Mouse (Mus musculus): ENCODE measurements around the gene Acer2. TPM values are rescaled to one million over a fixed set of nuclear protein-coding genes. Genes with fewer than 3 reads are reported as not detected.
"Not testable (repeated sequence)": the region's sequence is repeated elsewhere in the genome, so short reads cannot be mapped to it uniquely, and the experiment has no call there.

Gene Acer2
- total and polyA plus RNA-seq, 3 experiments: 0.35 to 0.84 TPM; not detected in 1

- no peak overlapping the region for H3K4me3 ChIP-seq (ENCODE audit: control insufficient read depth in 1 of 2, insufficient read depth in 1 of 2, low read depth in 2 of 2, low read length in 2 of 2)
- no peaks in the 10 kb centered on the region for H3K79me2 ChIP-seq (ENCODE audit: control insufficient read depth, insufficient read depth, low read length, poor library complexity)
- H3K4me1 ChIP-seq (ENCODE audit: control insufficient read depth in 1 of 2, insufficient read depth in 2 of 2, low read length in 2 of 2): no peaks in the 10 kb centered on the region
- H3K27ac ChIP-seq (ENCODE audit: control insufficient read depth, low read depth, low read length): no peak overlapping the region
- H3K9ac ChIP-seq (ENCODE audit: control insufficient read depth, low read depth, low read length, poor library complexity, severe bottlenecking): no peak overlapping the region
- H3K27me3 ChIP-seq (ENCODE audit: control insufficient read depth in 1 of 2, insufficient read depth in 2 of 2, low read length in 2 of 2): no peaks in the 10 kb centered on the region
- no peaks in the 10 kb centered on the region for H3K9me3 ChIP-seq (replicated peaks; ENCODE audit: insufficient read depth, low read length)
- no peak for TF ChIP-seq MAFK (IDR thresholded peaks at IDR 0.05; ENCODE audit: borderline replicate concordance, low read depth, low read length)
- TF ChIP-seq MYC (IDR thresholded peaks at IDR 0.05; ENCODE audit: low read depth, low read length): no peak
- no peak for TF ChIP-seq JUND (IDR thresholded peaks at IDR 0.05; ENCODE audit: low read depth, low read length)
- no peak for TF ChIP-seq UBTF (IDR thresholded peaks at IDR 0.05; ENCODE audit: borderline replicate concordance, insufficient read depth, low read depth, low read length)
- no peak for TF ChIP-seq EP300 (IDR thresholded peaks at IDR 0.05; ENCODE audit: low read depth in 1 of 2, low read length in 2 of 2)
- no peak for TF ChIP-seq ELF1 (IDR thresholded peaks at IDR 0.05; ENCODE audit: low read depth, low read length)
- TF ChIP-seq CTCF (IDR thresholded peaks at IDR 0.05 in 2 of 3, conservative IDR thresholded peaks at IDR 0.05 in 1 of 3; ENCODE audit: control insufficient read depth in 1 of 3, insufficient read depth in 1 of 3, low read depth in 2 of 3, low read length in 3 of 3, poor library complexity in 1 of 3, severe bottlenecking in 1 of 3): no peak
- no peak for TF ChIP-seq MXI1 (IDR thresholded peaks at IDR 0.05; ENCODE audit: low read depth, low read length)
- no peak for TF ChIP-seq MAX (IDR thresholded peaks at IDR 0.05; ENCODE audit: low read length)
- TF ChIP-seq KAT2A (conservative IDR thresholded peaks at IDR 0.05; ENCODE audit: low read depth, low read length): no peak
- no peak for TF ChIP-seq USF2 (IDR thresholded peaks at IDR 0.05; ENCODE audit: borderline replicate concordance in 1 of 2, insufficient read depth in 1 of 2, low read depth in 1 of 2, low read length in 2 of 2)
- no peak for TF ChIP-seq SMC3 (IDR thresholded peaks at IDR 0.05; ENCODE audit: low read depth, low read length)
- no peak for TF ChIP-seq ZNF384 (IDR thresholded peaks at IDR 0.05; ENCODE audit: low read depth, low read length)
- TF ChIP-seq E2F4 (IDR thresholded peaks at IDR 0.05; ENCODE audit: borderline replicate concordance, low read depth, low read length): no peak
- no peak for TF ChIP-seq BHLHE40 (IDR thresholded peaks at IDR 0.05; ENCODE audit: borderline replicate concordance, low read depth, low read length)
- TF ChIP-seq MAZ (IDR thresholded peaks at IDR 0.05; ENCODE audit: low read depth, low read length): no peak
- H3K36me3 ChIP-seq (ENCODE audit: control insufficient read depth in 1 of 2, insufficient read depth in 2 of 2, low read length in 2 of 2): peaks cover 0 to 7% of the 10 kb centered on the region in 2 experiments; a peak in 2 of 4 replicates
- no peak for DNase-seq (ENCODE audit: low read depth, low spot score)
These were observed 42.3 kb upstream of the Acer2 start for GRCm38 (mm10) chr4:86831896-86832295.

GRCm38 (mm10) chr4:86841141-86841540, 33.1 kb upstream of the Acer2 start:
- H3K9me3 ChIP-seq (replicated peaks; ENCODE audit: insufficient read depth, low read length); H3K27ac ChIP-seq (ENCODE audit: control insufficient read depth, low read depth, low read length); H3K9ac ChIP-seq (ENCODE audit: control insufficient read depth, low read depth, low read length, poor library complexity, severe bottlenecking); DNase-seq (ENCODE audit: low read depth, low spot score); H3K4me3 ChIP-seq (ENCODE audit: control insufficient read depth in 1 of 2, insufficient read depth in 1 of 2, low read depth in 2 of 2, low read length in 2 of 2); H3K79me2 ChIP-seq (ENCODE audit: control insufficient read depth, insufficient read depth, low read length, poor library complexity); H3K27me3 ChIP-seq (ENCODE audit: control insufficient read depth in 1 of 2, insufficient read depth in 2 of 2, low read length in 2 of 2); H3K4me1 ChIP-seq (ENCODE audit: control insufficient read depth in 1 of 2, insufficient read depth in 2 of 2, low read length in 2 of 2): not testable (repeated sequence)
- H3K36me3 ChIP-seq (ENCODE audit: control insufficient read depth in 1 of 2, insufficient read depth in 2 of 2, low read length in 2 of 2): peaks cover 0 to 13% of the 10 kb centered on the region in 2 experiments; a peak in 2 of 4 replicates
